Mouse (Mus musculus) embryonic stem cell, embryonic (primary cell): Measurements from ENCODE around the gene Fam131b.

Experiments used
- CTCF ChIA-PET, 4 experiments: fragments of 300-600 bp in 2 of 4; fragments of 350-600 bp in 2 of 4; sonication (Branson Sonifier 250); formaldehyde crosslinking; loops; one replicate each; lab custom pipeline; 2022; ENCODE audit warnings: inconsistent platforms in 2 of 4; lab: Charles Lee
- POLR2A ChIA-PET, 4 experiments: fragments of 300-600 bp in 2 of 4; fragments of 350-600 bp in 2 of 4; sonication (Branson Sonifier 250); formaldehyde crosslinking; loops; one replicate each; lab custom pipeline; 2022; ENCODE audit warnings: antibody characterized with exemption in 4 of 4, inconsistent platforms in 1 of 4; lab: Charles Lee

Fam131b gene

DNA sequence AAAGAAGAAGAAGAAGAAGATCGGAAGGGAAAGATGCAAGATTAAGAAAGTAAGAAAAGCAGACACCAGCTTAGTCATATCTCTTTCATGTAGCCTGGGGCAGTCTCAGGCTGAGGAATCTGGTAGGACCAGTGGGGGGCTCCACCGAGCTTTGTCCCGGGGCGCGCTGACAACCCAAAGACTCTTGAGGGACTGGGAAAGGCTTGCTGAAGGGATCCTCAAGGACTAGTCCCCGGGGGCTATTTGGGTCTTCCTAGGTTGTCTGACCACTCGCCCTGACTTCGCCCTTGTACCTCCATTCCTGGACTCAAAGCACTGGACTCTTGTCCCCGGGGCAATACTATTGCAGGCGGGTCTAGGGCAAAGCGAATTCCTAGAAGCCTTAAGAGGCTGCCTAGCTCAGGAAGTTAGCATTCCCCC lies 24.6 kb upstream of the Fam131b start:
- ChIA-PET POLR2A (interaction anchor here in 2 of 4 experiments (0.6 to 2.6 kb wide), 14 partner anchors 9 to 104 kb away, joined by 3 to 10 read pairs (median 4); partner anchors contain the start of genes Casp2 (in 1 of the 2), Epha1 (in 1 of the 2) and Fam131b (in 1 of the 2)), CTCF (interaction anchor here (0.6 to 2.6 kb wide), 26 partner anchors 9 to 1813 kb away, joined by 3 to 25 read pairs (median 5); partner anchors contain the start of genes Fam131b (in 3 of the 4), Casp2 (in 2 of the 4), Clcn1 (in 1 of the 4) and Gstk1 (in 1 of the 4))

- CTCF ChIA-PET: interaction anchor here (0.6 to 2.6 kb wide), 24 partner anchors 8 to 1814 kb away, joined by 3 to 25 read pairs (median 5); partner anchors contain the start of genes Fam131b (in 3 of the 4), Casp2 (in 2 of the 4), Clcn1 (in 1 of the 4) and Gstk1 (in 1 of the 4)
- POLR2A ChIA-PET: interaction anchor here in 2 of 4 experiments (0.6 to 2.6 kb wide), 14 partner anchors 8 to 104 kb away, joined by 3 to 10 read pairs (median 4); partner anchors contain the start of genes Casp2 (in 1 of the 2), Epha1 (in 1 of the 2) and Fam131b (in 1 of the 2)
Measured at GRCm38 (mm10) chr6:42348281-42349005, 24.0 kb upstream of the Fam131b start.

GRCm38 (mm10) chr6:42344255-42344654 lies 19.8 kb upstream of the Fam131b start:
- ChIA-PET CTCF (interaction anchor here in 1 of 4 experiments (1.7 kb wide), 1 partner anchor 19 kb away, joined by 4 read pairs; no protein-coding TSS in a partner anchor), POLR2A (no interaction called here)

DNA sequence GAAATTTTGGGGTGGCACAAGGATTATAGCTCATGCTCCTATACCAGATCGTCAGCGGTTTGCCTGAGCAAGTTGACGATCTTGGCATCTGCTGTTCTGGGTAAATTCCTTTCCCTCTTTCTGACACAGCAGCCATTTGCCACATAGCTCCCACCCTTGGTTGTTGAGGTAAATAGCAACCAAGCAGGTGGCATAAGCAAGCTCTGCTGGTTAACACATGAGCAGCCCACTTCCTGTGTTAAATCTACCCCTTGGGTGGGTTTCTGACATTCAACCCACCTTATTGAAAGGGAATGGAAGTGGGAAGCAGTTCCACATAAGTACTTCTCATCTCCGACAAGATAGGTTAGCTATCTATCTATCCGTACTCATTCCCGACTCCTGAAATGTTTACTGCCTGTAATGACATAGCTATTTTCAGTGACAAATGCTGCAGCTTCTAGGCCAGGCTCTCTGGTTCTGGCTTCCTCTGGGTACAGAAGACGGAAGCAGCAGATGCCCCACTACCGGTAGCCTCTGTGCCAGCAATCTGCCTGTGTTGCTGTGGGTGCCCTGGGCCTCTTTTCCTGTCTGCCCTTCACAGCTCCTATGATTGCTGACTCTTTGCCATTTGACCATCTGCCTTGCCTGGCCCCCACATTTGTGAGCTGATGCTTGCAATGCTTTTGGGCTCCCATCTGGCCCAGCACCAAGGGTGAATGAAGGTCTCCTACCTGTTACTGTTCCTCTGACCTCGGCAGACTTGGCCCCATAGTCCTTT lies 19.1 kb upstream of the Fam131b start:
- POLR2A ChIA-PET: no interaction called here
- CTCF ChIA-PET: interaction anchor here in 2 of 4 experiments (0.6 to 1.7 kb wide), 3 partner anchors 18 to 953 kb away, joined by 3 to 5 read pairs (median 4); partner anchors contain the start of gene Fam131b (in 1 of the 2)

DNA sequence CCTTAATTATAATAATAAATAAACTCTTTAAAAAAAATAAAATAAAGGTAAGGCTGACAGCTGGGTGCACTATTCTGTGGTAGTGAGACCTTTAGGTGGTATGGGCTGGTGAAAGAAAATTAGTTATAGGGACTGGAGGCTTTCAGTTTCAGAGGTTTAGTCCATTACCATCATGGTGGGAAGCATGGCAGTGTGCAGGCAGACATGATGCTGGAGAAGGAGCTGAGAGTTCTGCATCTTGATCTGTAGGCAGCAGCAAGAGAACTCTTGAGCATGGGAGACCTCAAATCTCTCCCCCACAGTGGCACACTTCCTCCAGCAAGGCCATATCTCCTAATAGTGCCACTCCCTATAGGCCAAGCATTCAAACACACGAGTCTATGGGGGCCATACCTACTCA lies 17.7 kb upstream of the Fam131b start:
- CTCF ChIA-PET: interaction anchor here in 2 of 4 experiments (1.1 to 2.1 kb wide), 2 partner anchors 17 kb away, joined by 3 to 6 read pairs; partner anchors contain the start of gene Fam131b (in 1 of the 2)
- POLR2A ChIA-PET: no interaction called here

GRCm38 (mm10) chr6:42339981-42340380 lies 15.5 kb upstream of the Fam131b start:
- CTCF ChIA-PET: interaction anchor here in 2 of 4 experiments (1.4 to 1.7 kb wide), 3 partner anchors 9 to 15 kb away, joined by 5 to 6 read pairs (median 5); partner anchors contain the start of genes Zyx (in 2 of the 2) and Fam131b (in 1 of the 2)
- POLR2A ChIA-PET: interaction anchor here in 2 of 4 experiments (1.1 to 2.1 kb wide), 2 partner anchors 9 to 10 kb away, joined by 3 to 9 read pairs; partner anchors contain the start of gene Zyx (in 1 of the 2)

DNA sequence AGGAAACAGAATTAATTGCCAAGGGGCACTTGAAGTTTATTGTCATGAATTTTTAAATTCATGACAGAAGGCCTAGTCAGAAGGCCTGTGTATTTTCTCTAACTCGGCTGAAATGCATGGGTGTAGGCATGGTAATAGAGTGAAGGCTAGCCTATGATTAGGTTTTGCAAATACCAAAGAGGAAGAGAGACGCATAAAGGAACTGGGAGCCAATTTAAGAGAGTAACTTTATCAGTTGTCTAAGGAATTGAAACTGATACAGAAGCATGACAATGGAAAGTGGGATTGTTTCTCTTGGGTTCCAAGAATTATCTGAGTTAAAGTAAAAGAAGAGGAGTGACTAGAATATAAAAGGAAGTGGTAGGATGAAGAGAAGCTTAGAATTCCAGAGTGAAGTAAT lies 14.7 kb upstream of the Fam131b start:
- ChIA-PET CTCF (interaction anchor here in 2 of 4 experiments (0.6 to 1.7 kb wide), 2 partner anchors 10 to 733 kb away, joined by 3 to 5 read pairs; partner anchors contain the start of gene Zyx (in 1 of the 2)), POLR2A (interaction anchor here in 1 of 4 experiments (2.1 kb wide), 1 partner anchor 11 kb away, joined by 9 read pairs; the partner anchor contains the start of gene Zyx)

DNA sequence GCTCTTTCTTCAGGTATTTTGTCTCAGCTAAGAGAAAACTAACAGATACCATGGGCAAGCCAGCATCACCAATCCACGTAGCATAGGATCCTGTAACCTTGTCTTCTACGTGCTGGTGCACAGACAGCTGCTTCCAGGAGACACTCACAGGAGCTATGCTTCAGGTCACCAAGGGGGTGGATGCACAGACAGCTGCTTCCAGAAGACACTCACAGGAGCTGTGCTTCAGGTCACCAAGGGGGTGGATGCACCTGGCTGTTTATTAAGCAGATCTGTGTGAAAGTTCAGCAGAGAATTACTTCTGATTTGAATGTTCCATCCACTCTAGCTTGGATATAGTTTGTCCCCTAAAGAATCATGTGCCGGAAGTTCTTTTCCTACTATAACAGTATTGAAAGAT lies 6.5 kb upstream of the Fam131b start:
- ChIA-PET POLR2A (no interaction called here), CTCF (interaction anchor here in 1 of 4 experiments (1.3 kb wide), 1 partner anchor 20 kb away, joined by 3 read pairs; no protein-coding TSS in a partner anchor)

- ChIA-PET POLR2A (no interaction called here), CTCF (interaction anchor here in 2 of 4 experiments (0.6 to 1.2 kb wide), 2 partner anchors 11 to 19 kb away, joined by 3 read pairs; no protein-coding TSS in a partner anchor)
Measured at GRCm38 (mm10) chr6:42330216-42330615, 5.8 kb upstream of the Fam131b start.

- ChIA-PET POLR2A (no interaction called here), CTCF (interaction anchor here in 1 of 4 experiments (0.7 kb wide), 1 partner anchor 22 kb away, joined by 3 read pairs; no protein-coding TSS in a partner anchor)
Measured at GRCm38 (mm10) chr6:42328757-42329156, 4.3 kb upstream of the Fam131b start.

GRCm38 (mm10) chr6:42326509-42326908 lies 2.1 kb upstream of the Fam131b start:
- ChIA-PET CTCF (no interaction called here), POLR2A (no interaction called here)

DNA sequence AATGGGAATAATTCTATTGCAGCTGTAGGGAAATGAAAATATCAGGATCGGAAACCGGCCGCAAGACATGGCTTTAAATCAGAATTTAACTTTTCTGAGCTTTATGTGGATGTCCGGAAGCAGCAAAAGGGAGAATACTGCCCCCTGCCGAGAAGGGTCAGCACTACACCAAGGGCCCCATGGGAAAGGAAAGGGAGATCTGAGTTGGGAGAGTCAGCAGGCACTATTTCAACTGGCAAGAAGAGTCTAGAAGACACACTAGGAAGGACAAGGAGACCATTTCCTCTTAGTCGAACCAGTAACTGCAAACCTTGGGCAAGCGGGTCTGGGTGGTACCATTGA lies 796 bp upstream of the Fam131b start:
- CTCF ChIA-PET: interaction anchor here (0.6 to 2.1 kb wide), 40 partner anchors 9 to 320 kb away, joined by 3 to 25 read pairs (median 4); partner anchors contain the start of genes Zyx (in 3 of the 4), Epha1 (in 1 of the 4) and Tcaf2 (in 1 of the 4)
- POLR2A ChIA-PET: interaction anchor here in 3 of 4 experiments (0.6 to 2.0 kb wide), 10 partner anchors 8 to 80 kb away, joined by 3 to 6 read pairs (median 3); partner anchors contain the start of genes Casp2 (in 1 of the 3), Gstk1 (in 1 of the 3) and Zyx (in 1 of the 3)

DNA sequence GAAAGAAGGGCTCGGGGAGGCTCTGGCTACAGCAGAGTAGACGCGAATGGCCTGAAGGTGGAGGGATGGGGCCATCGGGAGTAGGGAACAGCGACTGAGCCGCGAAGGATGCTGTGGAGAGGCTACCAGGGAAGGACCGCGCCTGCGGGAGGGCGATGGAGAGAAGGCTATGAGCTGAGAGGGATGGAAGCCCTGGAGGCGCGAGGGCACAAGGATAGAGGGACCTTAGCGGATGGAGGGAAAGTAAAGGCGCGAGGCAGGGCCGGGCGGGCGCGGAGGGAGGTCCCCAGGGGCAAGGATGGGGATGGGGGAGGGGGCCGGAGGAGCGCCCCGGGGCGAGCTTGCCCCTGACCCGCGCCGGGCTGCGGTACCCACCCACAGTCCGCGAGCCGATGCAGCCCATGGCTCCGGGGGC lies 369 bp downstream of the Fam131b start:
- ChIA-PET POLR2A (interaction anchor here in 2 of 4 experiments (0.7 to 2.0 kb wide), 7 partner anchors 14 to 447 kb away, joined by 3 to 6 read pairs (median 3); partner anchors contain the start of gene Zyx (in 1 of the 2)), CTCF (interaction anchor here (0.6 to 2.1 kb wide), 24 partner anchors 10 to 364 kb away, joined by 3 to 25 read pairs (median 4); partner anchors contain the start of genes Zyx (in 2 of the 4) and Epha1 (in 1 of the 4))

- POLR2A ChIA-PET: interaction anchor here in 3 of 4 experiments (0.7 to 2.0 kb wide), 5 partner anchors 14 to 408 kb away, joined by 3 to 5 read pairs (median 4); partner anchors contain the start of gene Zyx (in 1 of the 3)
- CTCF ChIA-PET: interaction anchor here in 3 of 4 experiments (0.7 to 2.1 kb wide), 5 partner anchors 14 to 260 kb away, joined by 3 to 18 read pairs (median 5); partner anchors contain the start of gene Zyx (in 1 of the 3)
Measured at GRCm38 (mm10) chr6:42323371-42324066, 924 bp downstream of the Fam131b start.

DNA sequence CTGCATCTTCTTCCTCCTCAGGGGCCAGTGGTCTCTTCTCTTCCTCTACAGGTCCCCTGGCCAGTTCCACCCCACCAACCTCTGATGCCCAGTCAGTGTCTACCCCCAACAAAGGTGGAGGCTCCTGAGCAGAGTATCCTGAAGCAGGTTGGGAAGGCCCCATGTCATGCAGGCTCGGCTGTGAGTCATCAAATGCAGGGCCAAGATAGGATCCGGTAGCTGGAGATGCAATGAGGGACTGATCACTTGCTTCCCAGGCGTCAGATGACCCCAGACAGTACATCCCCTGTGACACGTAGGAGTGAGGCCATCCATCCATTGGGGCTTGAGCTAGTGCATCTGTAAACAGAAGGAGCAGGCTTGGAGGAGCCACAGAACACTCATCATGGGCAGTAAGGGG lies 6.2 kb downstream of the Fam131b start:
- CTCF ChIA-PET: interaction anchor here in 1 of 4 experiments (1.1 kb wide), 1 partner anchor 31 kb away, joined by 4 read pairs; the partner anchor contains the start of gene Zyx
- POLR2A ChIA-PET: interaction anchor here in 3 of 4 experiments (0.5 to 1.1 kb wide), 4 partner anchors 10 to 60 kb away, joined by 3 to 4 read pairs (median 4); partner anchors contain the start of gene Zyx (in 1 of the 3)

GRCm38 (mm10) chr6:42310427-42311053 lies 13.9 kb downstream of the Fam131b start:
- ChIA-PET CTCF (interaction anchor here in 3 of 4 experiments (0.5 to 2.4 kb wide), 4 partner anchors 14 to 1765 kb away, joined by 3 to 6 read pairs (median 6); partner anchors contain the start of gene Fam131b (in 2 of the 3)), POLR2A (interaction anchor here in 2 of 4 experiments (0.8 to 1.6 kb wide), 4 partner anchors 14 to 42 kb away, joined by 3 to 5 read pairs (median 4); partner anchors contain the start of gene Fam131b (in 1 of the 2))
